Mouse (Mus musculus): ENCODE results near the gene Slc35c2. TPM values are rescaled to one million over a fixed set of nuclear protein-coding genes. Genes with fewer than 3 reads are reported as not detected.

Gene Slc35c2
- polyA plus RNA-seq, 1 experiment from 2014 or later: 83.6 TPM

- peaks cover 22% of the 10 kb centered on the region for H3K27me3 ChIP-seq (replicated peaks)
- no peak overlapping the region for H3K4me2 ChIP-seq (replicated peaks)
- H3K36me3 ChIP-seq: no peaks in the 10 kb centered on the region
- ATAC-seq: no peak
- H3K9me3 ChIP-seq: no peaks in the 10 kb centered on the region
- H3K27ac ChIP-seq: no peak overlapping the region
- no peak overlapping the region for H3K4me3 ChIP-seq (replicated peaks)
- WGBS: 52% methylated on average over 18 of the region's 18 CpGs
- H3K4me1 ChIP-seq (replicated peaks): no peaks in the 10 kb centered on the region
- H3K9ac ChIP-seq: no peak overlapping the region
Observed at GRCm38 (mm10) chr2:165262274-165262990, 25.2 kb downstream of the Slc35c2 start.

DNA sequence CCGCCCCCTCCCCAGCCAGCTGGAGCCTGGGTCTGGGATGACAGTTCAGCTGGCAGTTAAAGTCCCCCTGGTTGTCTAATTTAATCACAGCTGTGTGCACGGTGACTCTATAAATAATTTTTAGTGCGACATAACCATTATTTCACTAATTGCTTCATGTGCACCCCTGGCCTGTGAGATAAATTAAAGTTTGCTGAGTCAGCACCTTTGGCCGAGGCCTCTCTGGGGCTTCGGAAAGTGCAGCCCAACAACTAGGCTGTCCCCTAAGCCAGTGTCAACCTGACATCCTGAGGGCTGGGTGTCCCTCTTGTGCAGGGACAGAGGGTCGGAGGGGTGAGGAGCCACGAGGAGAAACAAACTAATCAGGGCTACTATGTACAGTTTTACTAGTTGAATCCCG is 27.8 kb downstream of the Slc35c2 start:
- no peaks in the 10 kb centered on the region for H3K4me1 ChIP-seq (replicated peaks)
- no peaks in the 10 kb centered on the region for H3K36me3 ChIP-seq
- 68% methylated on average over 8 of the region's 8 CpGs for WGBS
- no peak overlapping the region for H3K9ac ChIP-seq
- peaks cover 26% of the 10 kb centered on the region for H3K27me3 ChIP-seq (replicated peaks)
- H3K27ac ChIP-seq: no peak overlapping the region
- H3K4me3 ChIP-seq (replicated peaks): no peak overlapping the region
- H3K4me2 ChIP-seq (replicated peaks): no peak overlapping the region
- H3K9me3 ChIP-seq: no peaks in the 10 kb centered on the region
- no peak for ATAC-seq

DNA sequence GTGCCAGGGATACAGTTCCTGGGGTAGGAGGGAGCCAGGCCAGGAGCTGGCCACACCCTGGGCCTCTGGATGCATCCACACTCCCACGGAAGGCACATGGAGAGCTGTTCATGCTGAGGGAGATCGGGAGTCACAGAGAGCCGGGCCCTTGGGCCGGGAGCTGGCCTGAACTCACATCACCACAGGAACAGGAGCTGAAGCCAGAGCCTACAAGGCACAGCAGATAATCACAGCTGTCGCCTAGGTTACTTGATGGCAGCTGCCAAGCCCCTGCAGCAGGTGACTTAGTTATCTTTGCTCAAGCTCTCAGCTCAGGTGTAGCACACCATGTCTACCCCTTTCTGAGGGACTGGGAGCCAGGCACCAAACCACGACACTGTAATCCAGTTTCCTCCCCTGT is 29.3 kb downstream of the Slc35c2 start:
- H3K36me3 ChIP-seq: no peaks in the 10 kb centered on the region
- no peak overlapping the region for H3K9ac ChIP-seq
- no peak overlapping the region for H3K4me3 ChIP-seq (replicated peaks)
- no peaks in the 10 kb centered on the region for H3K9me3 ChIP-seq
- H3K27me3 ChIP-seq (replicated peaks): peaks cover 41% of the 10 kb centered on the region
- 73% methylated on average over 6 of the region's 6 CpGs for WGBS
- no peaks in the 10 kb centered on the region for H3K4me1 ChIP-seq (replicated peaks)
- no peak for ATAC-seq
- no peak overlapping the region for H3K27ac ChIP-seq
- no peak overlapping the region for H3K4me2 ChIP-seq (replicated peaks)

DNA sequence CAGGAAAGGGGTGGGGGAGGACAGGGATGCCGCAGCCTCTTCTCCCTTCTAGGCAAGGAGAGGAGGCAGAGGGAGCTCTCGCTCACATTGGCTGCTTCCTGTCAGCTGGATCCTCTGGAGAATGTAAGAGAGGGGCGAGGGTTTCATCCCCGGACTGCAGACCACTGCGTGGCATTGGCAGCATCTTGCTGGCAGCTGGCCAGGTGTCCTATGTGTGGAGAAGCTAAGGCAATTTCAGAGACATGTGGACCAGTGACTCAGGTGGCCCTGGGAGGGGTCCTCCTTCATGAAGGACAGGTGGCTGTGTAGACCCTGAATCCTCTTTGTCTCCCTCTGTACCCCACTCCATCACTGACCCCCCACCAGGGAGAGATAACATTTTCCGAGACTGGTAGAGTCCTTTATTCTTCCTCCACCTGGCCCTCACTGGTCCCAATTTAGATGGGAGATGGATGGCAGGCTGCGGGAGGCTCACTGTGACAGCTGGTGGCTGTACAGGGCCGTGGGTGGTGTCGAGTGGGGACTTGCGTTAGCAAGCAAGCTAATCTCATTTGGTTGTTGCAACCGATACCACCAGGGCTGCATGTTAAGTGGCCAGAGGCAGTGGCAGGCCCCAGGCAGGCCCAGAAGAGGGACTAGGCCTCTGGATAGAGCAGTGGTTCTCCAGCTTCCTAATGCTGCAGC is 30.4 kb downstream of the Slc35c2 start:
- H3K4me2 ChIP-seq (replicated peaks): no peak overlapping the region
- no peaks in the 10 kb centered on the region for H3K9me3 ChIP-seq
- no peak for ATAC-seq
- H3K9ac ChIP-seq: no peak overlapping the region
- peaks cover 48% of the 10 kb centered on the region for H3K27me3 ChIP-seq (replicated peaks)
- no peak overlapping the region for H3K4me3 ChIP-seq (replicated peaks)
- no peak overlapping the region for H3K27ac ChIP-seq
- no peaks in the 10 kb centered on the region for H3K36me3 ChIP-seq
- H3K4me1 ChIP-seq (replicated peaks): no peaks in the 10 kb centered on the region
- WGBS: 39% methylated on average over 11 of the region's 11 CpGs

- no peak for ATAC-seq
- peaks cover 49% of the 10 kb centered on the region for H3K27me3 ChIP-seq (replicated peaks)
- no peaks in the 10 kb centered on the region for H3K4me1 ChIP-seq (replicated peaks)
- H3K9ac ChIP-seq: no peak overlapping the region
- H3K36me3 ChIP-seq: no peaks in the 10 kb centered on the region
- 64% methylated on average over 10 of the region's 10 CpGs for WGBS
- H3K9me3 ChIP-seq: no peaks in the 10 kb centered on the region
- no peak overlapping the region for H3K27ac ChIP-seq
- H3K4me2 ChIP-seq (replicated peaks): no peak overlapping the region
- no peak overlapping the region for H3K4me3 ChIP-seq (replicated peaks)
Observed at GRCm38 (mm10) chr2:165256213-165256612, 31.5 kb downstream of the Slc35c2 start.

DNA sequence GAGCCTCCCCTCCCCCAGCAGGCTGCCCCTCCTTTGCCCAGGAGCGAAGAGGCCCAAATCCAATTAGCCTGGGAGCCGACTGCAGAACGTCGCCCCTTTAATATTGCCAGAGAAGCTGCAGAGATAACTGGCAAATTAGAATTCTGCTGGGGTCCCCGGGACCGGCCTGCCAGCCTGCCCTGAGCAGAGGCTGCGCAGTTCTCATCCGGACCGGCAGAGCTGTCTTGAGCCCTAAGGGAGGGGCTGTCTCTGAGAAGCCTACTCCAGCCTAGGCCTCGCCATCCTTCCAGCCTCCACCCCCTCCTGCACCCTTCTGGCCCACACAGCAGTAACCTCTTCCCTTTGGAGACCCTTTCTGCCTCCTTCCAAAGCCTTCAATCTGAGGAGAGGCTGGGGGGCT is 33.8 kb downstream of the Slc35c2 start:
- 16% methylated on average over 10 of the region's 10 CpGs for WGBS
- Histone ChIP-seq H3K9ac (no peak overlapping the region), H3K4me1 (replicated peaks) (no peaks in the 10 kb centered on the region), H3K4me3 (replicated peaks) (no peak overlapping the region), H3K27ac (no peak overlapping the region), H3K9me3 (no peaks in the 10 kb centered on the region), H3K36me3 (no peaks in the 10 kb centered on the region), H3K27me3 (replicated peaks) (peaks cover 49% of the 10 kb centered on the region), H3K4me2 (replicated peaks) (no peak overlapping the region)
- ATAC-seq: no peak

DNA sequence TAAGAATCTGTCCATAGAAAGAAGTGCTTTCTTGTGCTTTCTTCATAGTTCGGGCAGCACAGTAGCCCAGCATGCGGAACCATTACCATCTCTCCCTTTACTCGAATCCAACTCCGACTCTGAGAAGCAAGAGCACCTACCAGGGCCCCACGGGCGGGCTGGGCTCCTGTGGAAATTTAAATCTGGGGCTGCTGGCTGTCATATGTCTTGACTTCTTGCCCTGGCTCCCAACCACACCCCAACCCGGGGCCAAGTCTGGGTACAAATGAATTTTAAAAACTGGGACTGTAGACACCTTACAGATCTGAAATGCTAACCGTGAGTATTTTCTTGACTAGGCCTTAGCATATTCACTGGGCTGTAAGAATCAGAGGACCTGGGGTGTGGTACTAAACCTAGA is 34.4 kb downstream of the Slc35c2 start:
- no peak overlapping the region for H3K9ac ChIP-seq
- ATAC-seq: no peak
- H3K4me3 ChIP-seq (replicated peaks): no peak overlapping the region
- WGBS: 80% methylated on average over 8 of the region's 8 CpGs
- no peak overlapping the region for H3K27ac ChIP-seq
- no peaks in the 10 kb centered on the region for H3K36me3 ChIP-seq
- H3K4me2 ChIP-seq (replicated peaks): no peak overlapping the region
- no peaks in the 10 kb centered on the region for H3K9me3 ChIP-seq
- peaks cover 46% of the 10 kb centered on the region for H3K27me3 ChIP-seq (replicated peaks)
- no peaks in the 10 kb centered on the region for H3K4me1 ChIP-seq (replicated peaks)

DNA sequence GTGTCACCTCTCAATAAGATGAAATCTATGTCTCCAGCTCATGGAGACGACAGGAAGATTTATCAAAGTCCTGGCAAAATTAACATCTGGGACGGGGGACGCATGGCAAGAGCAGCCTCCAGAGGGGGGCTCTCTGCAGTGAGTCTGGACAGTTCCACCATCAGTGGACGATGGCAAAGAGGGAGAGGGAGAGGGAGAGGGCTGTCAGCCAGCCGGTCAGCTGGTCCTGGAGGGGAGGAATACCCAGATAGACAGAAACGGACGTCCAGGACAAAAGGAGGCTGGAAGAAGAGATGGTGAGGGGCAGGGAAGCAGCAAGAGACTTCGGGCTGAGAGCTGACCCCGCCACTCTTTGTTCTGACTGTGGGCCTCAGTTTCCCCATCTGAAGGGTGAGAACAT is 34.9 kb downstream of the Slc35c2 start:
- Histone ChIP-seq H3K27ac (no peak overlapping the region), H3K36me3 (no peaks in the 10 kb centered on the region), H3K27me3 (replicated peaks) (peaks cover 42% of the 10 kb centered on the region), H3K9me3 (no peaks in the 10 kb centered on the region), H3K9ac (no peak overlapping the region), H3K4me2 (replicated peaks) (no peak overlapping the region), H3K4me1 (replicated peaks) (no peaks in the 10 kb centered on the region), H3K4me3 (replicated peaks) (no peak overlapping the region)
- ATAC-seq: no peak
- WGBS: 60% methylated on average over 9 of the region's 9 CpGs

DNA sequence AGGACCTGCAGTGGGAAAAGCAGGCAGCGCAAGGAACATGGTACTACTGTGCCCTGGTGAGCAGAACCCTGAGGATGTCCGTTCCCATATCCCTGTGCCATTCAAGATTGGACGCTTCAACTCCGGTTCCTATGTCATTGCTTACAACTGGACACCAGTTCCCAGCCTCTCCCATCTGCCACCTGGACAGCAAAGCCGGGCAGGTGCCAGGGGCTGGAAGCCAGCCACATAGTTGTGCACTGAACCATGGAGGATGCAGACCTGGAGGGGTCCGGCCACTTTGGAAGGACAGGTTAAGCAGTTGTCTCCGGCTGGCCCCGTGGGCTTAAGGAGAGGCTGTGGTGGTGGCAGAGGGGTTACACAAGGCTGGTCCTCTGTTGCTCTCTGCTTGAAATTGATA is 35.3 kb downstream of the Slc35c2 start:
- 74% methylated on average over 8 of the region's 8 CpGs for WGBS
- Histone ChIP-seq H3K4me2 (replicated peaks) (no peak overlapping the region), H3K4me1 (replicated peaks) (no peaks in the 10 kb centered on the region), H3K9ac (no peak overlapping the region), H3K27ac (no peak overlapping the region), H3K36me3 (no peaks in the 10 kb centered on the region), H3K4me3 (replicated peaks) (no peak overlapping the region), H3K9me3 (no peaks in the 10 kb centered on the region), H3K27me3 (replicated peaks) (peaks cover 40% of the 10 kb centered on the region)
- no peak for ATAC-seq

DNA sequence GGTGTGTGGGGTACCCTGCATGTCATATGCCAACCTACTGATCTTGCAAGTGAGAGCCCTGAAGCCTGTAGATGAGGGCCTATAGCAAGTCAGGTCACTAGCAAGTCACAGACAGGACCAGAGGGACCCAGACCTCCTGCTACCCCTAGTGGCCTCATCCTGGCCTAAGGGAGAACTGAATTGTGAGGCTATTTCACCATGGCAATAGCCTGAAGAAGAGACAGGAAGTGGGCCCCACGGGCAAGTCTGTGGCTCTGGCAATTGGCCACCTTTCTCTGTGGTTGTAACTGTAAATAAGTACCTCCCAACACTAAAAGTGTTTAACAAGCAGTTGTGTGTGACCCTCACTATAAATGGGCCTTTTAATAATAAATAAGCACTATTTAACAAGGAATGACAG is 36.8 kb downstream of the Slc35c2 start:
- ATAC-seq: no peak
- Histone ChIP-seq H3K27me3 (replicated peaks) (peaks cover 41% of the 10 kb centered on the region), H3K9me3 (no peaks in the 10 kb centered on the region), H3K27ac (no peak overlapping the region), H3K36me3 (no peaks in the 10 kb centered on the region), H3K4me1 (replicated peaks) (no peaks in the 10 kb centered on the region), H3K4me3 (replicated peaks) (no peak overlapping the region), H3K4me2 (replicated peaks) (no peak overlapping the region), H3K9ac (no peak overlapping the region)
- 22% methylated on average over 1 of the region's 1 CpGs for WGBS

- H3K27me3 ChIP-seq (replicated peaks): peaks cover 40% of the 10 kb centered on the region
- no peak overlapping the region for H3K4me2 ChIP-seq (replicated peaks)
- no peak overlapping the region for H3K4me3 ChIP-seq (replicated peaks)
- H3K9me3 ChIP-seq: no peaks in the 10 kb centered on the region
- no peaks in the 10 kb centered on the region for H3K36me3 ChIP-seq
- H3K4me1 ChIP-seq (replicated peaks): no peaks in the 10 kb centered on the region
- WGBS: 18% methylated on average over 3 of the region's 3 CpGs
- H3K9ac ChIP-seq: no peak overlapping the region
- H3K27ac ChIP-seq: no peak overlapping the region
- ATAC-seq: no peak
Observed at GRCm38 (mm10) chr2:165248967-165249366, 38.7 kb downstream of the Slc35c2 start.

- Histone ChIP-seq H3K4me2 (replicated peaks) (no peak overlapping the region), H3K4me1 (replicated peaks) (no peaks in the 10 kb centered on the region), H3K9ac (no peak overlapping the region), H3K36me3 (no peaks in the 10 kb centered on the region), H3K27me3 (replicated peaks) (peaks cover 48% of the 10 kb centered on the region), H3K27ac (no peak overlapping the region), H3K4me3 (replicated peaks) (no peak overlapping the region), H3K9me3 (no peaks in the 10 kb centered on the region)
- WGBS: 15% methylated on average over 11 of the region's 11 CpGs
- no peak for ATAC-seq
Observed at GRCm38 (mm10) chr2:165246349-165246748, 41.3 kb downstream of the Slc35c2 start.

DNA sequence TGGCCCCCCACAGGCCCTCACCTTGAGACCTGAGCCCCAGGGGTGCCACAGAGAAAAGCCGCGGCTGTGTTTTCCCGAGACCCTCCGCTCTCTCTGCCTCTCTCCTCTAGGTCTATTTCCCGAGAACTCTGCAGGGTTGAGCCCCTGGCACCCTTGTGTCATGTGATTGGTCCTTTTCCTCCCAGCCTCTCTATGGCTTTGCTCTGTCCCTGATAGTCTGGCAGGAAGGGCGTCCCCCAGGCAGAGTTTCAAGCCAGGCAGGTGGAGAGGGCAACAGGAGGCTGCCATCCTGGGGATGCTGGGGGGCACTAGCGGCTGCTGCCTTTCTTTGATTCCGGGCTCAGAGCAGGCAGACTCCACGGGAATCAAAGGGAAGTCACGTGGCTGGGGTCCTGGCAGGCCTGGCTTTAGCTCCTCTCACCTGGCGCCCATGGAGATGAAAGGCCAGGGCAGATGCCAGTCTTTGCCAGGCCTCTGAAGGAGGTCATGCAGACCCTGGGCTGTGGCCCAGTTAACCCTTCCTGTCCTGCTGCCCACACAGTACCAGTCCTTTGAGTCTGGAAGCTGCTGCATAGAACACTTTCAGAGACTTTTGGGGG is 44.4 kb downstream of the Slc35c2 start:
- no peaks in the 10 kb centered on the region for H3K4me1 ChIP-seq (replicated peaks)
- no peaks in the 10 kb centered on the region for H3K9me3 ChIP-seq
- no peak overlapping the region for H3K9ac ChIP-seq
- peaks cover 79% of the 10 kb centered on the region for H3K27me3 ChIP-seq (replicated peaks)
- no peak for ATAC-seq
- no peak overlapping the region for H3K4me3 ChIP-seq (replicated peaks)
- 5% methylated on average over 11 of the region's 11 CpGs for WGBS
- no peaks in the 10 kb centered on the region for H3K36me3 ChIP-seq
- no peak overlapping the region for H3K27ac ChIP-seq
- H3K4me2 ChIP-seq (replicated peaks): no peak overlapping the region
